Mouse (Mus musculus) limb, embryonic 12.5 days (tissue): Measurements from ENCODE around the gene Ptges3l. TPM values are rescaled to one million over a fixed set of nuclear protein-coding genes. Genes with fewer than 3 reads are reported as not detected.

Experiments used
- microRNA-seq: library from miRNA; unstranded; fragments of <30 nt; microRNA quantifications from one replicate; pipeline ENCODE4, GENCODE M21; 2017
- polyA plus RNA-seq: library from polyadenylated mRNA; unstranded; fragments of >200 nt; fragmentation: Nextera tagmentation; extraction: Ambion mirVana; gene quantifications from 2 replicates; pipeline ENCODE4 v1.2.1, GENCODE M21; 2016

Ptges3l gene
- polyA plus RNA-seq, 1 experiment from 2014 or later, result 9.4 TPM

Small RNA genes lying within 50 kb of the gene (microRNA-seq; reads per million reads assigned to microRNA genes)
- gene Mir6929, result not detected

Other genes starting within 250 kb of the Ptges3l start
- gene Ccr10, start 249.9 kb downstream of the Ptges3l start, polyA plus RNA-seq, result 0.24 TPM in 1 of 2 replicates, not detected in the other
- gene Ezh1, start 198.9 kb downstream of the Ptges3l start, polyA plus RNA-seq, result 14.2 and 16.4 TPM in 2 replicates
- gene Ramp2, start 179.3 kb downstream of the Ptges3l start, polyA plus RNA-seq, result 53.0 and 61.5 TPM in 2 replicates
- gene Vps25, start 171.6 kb downstream of the Ptges3l start, polyA plus RNA-seq, result 94.1 and 104 TPM in 2 replicates
- 9.4 and 12.4 TPM in 2 replicates for gene Wnk4, start 164.8 kb downstream of the Ptges3l start, polyA plus RNA-seq
- 1.0 and 1.6 TPM in 2 replicates for gene Cntd1, start 146.3 kb downstream of the Ptges3l start, polyA plus RNA-seq
- gene Coa3, start 146.2 kb downstream of the Ptges3l start, polyA plus RNA-seq, result 193 and 204 TPM in 2 replicates
- 126 and 129 TPM in 2 replicates for gene Becn1, start 123.0 kb downstream of the Ptges3l start, polyA plus RNA-seq
- 154 and 167 TPM in 2 replicates for gene Psme3, start 109.1 kb downstream of the Ptges3l start, polyA plus RNA-seq
- gene Aoc2, start 100.3 kb downstream of the Ptges3l start, polyA plus RNA-seq, result 2.0 and 2.3 TPM in 2 replicates
- 0.05 TPM in 1 of 2 replicates, not detected in the other for gene Aoc3, start 94.7 kb downstream of the Ptges3l start, polyA plus RNA-seq
- gene G6pc, start 57.8 kb downstream of the Ptges3l start, polyA plus RNA-seq, result not detected in 2 replicates
- gene Aarsd1, start 7.7 kb downstream of the Ptges3l start, polyA plus RNA-seq, result 86.6 and 94.2 TPM in 2 replicates
- 8.2 and 9.8 TPM in 2 replicates for gene Gm27029, start 537 bp downstream of the Ptges3l start, polyA plus RNA-seq
- gene Rundc1, start 248 bp downstream of the Ptges3l start, polyA plus RNA-seq, result 22.0 and 24.0 TPM in 2 replicates
- 382 and 394 TPM in 2 replicates for gene Rpl27, start 17.0 kb upstream of the Ptges3l start, polyA plus RNA-seq
- gene Ifi35, start 23.1 kb upstream of the Ptges3l start, polyA plus RNA-seq, result 6.3 and 6.6 TPM in 2 replicates
- gene Rnd2, start 39.7 kb upstream of the Ptges3l start, polyA plus RNA-seq, result 9.7 and 10.2 TPM in 2 replicates
- 23.2 and 26.7 TPM in 2 replicates for gene Vat1, start 40.9 kb upstream of the Ptges3l start, polyA plus RNA-seq
- gene Brca1, start 126.6 kb upstream of the Ptges3l start, polyA plus RNA-seq, result 19.0 and 21.0 TPM in 2 replicates
- 81.6 and 83.8 TPM in 2 replicates for gene Nbr1, start 126.8 kb upstream of the Ptges3l start, polyA plus RNA-seq
- 1.4 and 2.9 TPM in 2 replicates for gene Tmem106a, start 156.9 kb upstream of the Ptges3l start, polyA plus RNA-seq
- not detected in 2 replicates for gene Gm11634, start 173.9 kb upstream of the Ptges3l start, polyA plus RNA-seq
- gene Rdm1, start 201.9 kb upstream of the Ptges3l start, polyA plus RNA-seq, result 37.0 and 37.8 TPM in 2 replicates
- gene Arl4d, start 240.2 kb upstream of the Ptges3l start, polyA plus RNA-seq, result 1.7 and 2.5 TPM in 2 replicates